Mouse (Mus musculus): ENCODE results near the gene Rbmxl1. TPM values are rescaled to one million over a fixed set of nuclear protein-coding genes. Genes with fewer than 3 reads are reported as not detected.
"Not testable (repeated sequence)": the region's sequence is repeated elsewhere in the genome, so short reads cannot be mapped to it uniquely, and the experiment has no call there.

The Rbmxl1 gene
- polyA plus RNA-seq, 1 experiment from 2014 or later, result 411 TPM

GRCm38 (mm10) chr8:78509273-78510031, 754 bp upstream of the Rbmxl1 start, which contains the start of gene Slc10a7:
Gene Slc10a7 (plus strand): TSS chr8:78509346.
- DNase-seq (ENCODE audit: low spot score), result peak; percentile 93
- no peaks in the 10 kb centered on the region for H3K27me3 ChIP-seq (ENCODE audit: control insufficient read depth, insufficient read depth, low read length)

GRCm38 (mm10) chr8:78507979-78508718, 549 bp downstream of the Rbmxl1 start:
- H3K4me2 ChIP-seq (ENCODE audit: low read depth, low read length, severe bottlenecking), result peak overlapping the region; percentile 92
- ATAC-seq (replicated peaks; ENCODE audit: low FRiP score), result peak; percentile 56
- peaks cover 13% of the 10 kb centered on the region for H3K36me3 ChIP-seq (ENCODE audit: control insufficient read depth, insufficient read depth, low read length)
- DNase-seq (ENCODE audit: low spot score), result peak; percentile 80
- WGBS, result under 1% methylated on average over 38 of the region's 38 CpGs
- peak overlapping the region; percentile 81 for H3K27ac ChIP-seq (ENCODE audit: low read depth, low read length)
- peak overlapping the region; percentile 95 for H3K4me3 ChIP-seq (ENCODE audit: low read depth, low read length)
- H3K9me3 ChIP-seq (ENCODE audit: control insufficient read depth, low read length), result no peaks in the 10 kb centered on the region; the same call in 1 of the 2 replicates
- no peaks in the 10 kb centered on the region for H3K27me3 ChIP-seq (ENCODE audit: control insufficient read depth, insufficient read depth, low read length)
- H3K9ac ChIP-seq (ENCODE audit: low read length), result peak overlapping the region; percentile 99
- no peaks in the 10 kb centered on the region; the same call in 1 of the 2 replicates for H3K4me1 ChIP-seq (replicated peaks; ENCODE audit: control insufficient read depth, insufficient read depth, low read length)

More at GRCm38 (mm10) chr8:78509273-78510031, 754 bp upstream of the Rbmxl1 start, which contains the start of gene Slc10a7:
- H3K4me3 ChIP-seq (ENCODE audit: low read depth, low read length), result peak within 1 kb of the TSS; percentile 95
- WGBS, result under 1% methylated on average over 51 of the region's 51 CpGs
- no peaks in the 10 kb centered on the region; the same call in 1 of the 2 replicates for H3K9me3 ChIP-seq (ENCODE audit: control insufficient read depth, low read length)
- peaks cover 8% of the 10 kb centered on the region for H3K36me3 ChIP-seq (ENCODE audit: control insufficient read depth, insufficient read depth, low read length)
- peak within 1 kb of the TSS; percentile 92 for H3K4me2 ChIP-seq (ENCODE audit: low read depth, low read length, severe bottlenecking)
- H3K27ac ChIP-seq (ENCODE audit: low read depth, low read length), result peak within 1 kb of the TSS; percentile 88
- H3K9ac ChIP-seq (ENCODE audit: low read length), result peak within 1 kb of the TSS; percentile 99
- peak; percentile 94 for ATAC-seq (replicated peaks; ENCODE audit: low FRiP score)
- H3K4me1 ChIP-seq (replicated peaks; ENCODE audit: control insufficient read depth, insufficient read depth, low read length), result no peaks in the 10 kb centered on the region; the same call in 1 of the 2 replicates

DNA sequence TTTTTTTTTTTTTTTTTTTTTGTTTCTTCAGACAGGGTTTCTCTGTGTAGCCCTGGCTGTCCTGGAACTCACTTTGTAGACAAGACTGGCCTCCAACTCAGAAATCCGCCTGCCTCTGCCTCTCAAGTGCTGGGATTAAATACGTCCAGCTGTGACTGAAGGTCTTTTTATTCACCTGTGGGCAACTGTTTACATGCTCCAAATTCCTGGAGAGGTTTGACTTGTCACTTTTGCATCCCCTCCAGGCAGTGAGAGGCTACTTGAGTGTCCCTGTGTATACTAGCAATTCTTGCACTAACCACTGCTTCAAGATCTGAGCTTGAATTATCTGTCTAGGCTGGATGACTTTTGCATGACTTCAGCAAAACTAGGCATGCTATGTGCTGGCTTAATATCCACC, 6.0 kb downstream of the Rbmxl1 start:
- DNase-seq (ENCODE audit: low spot score) (no peak), ATAC-seq (replicated peaks; ENCODE audit: low FRiP score) (no peak)
- Histone ChIP-seq H3K4me2 (ENCODE audit: low read depth, low read length, severe bottlenecking) (no peak overlapping the region), H3K4me1 (replicated peaks; ENCODE audit: control insufficient read depth, insufficient read depth, low read length) (no peaks in the 10 kb centered on the region; the same call in 1 of the 2 replicates), H3K27ac (ENCODE audit: low read depth, low read length) (no peak overlapping the region), H3K9ac (ENCODE audit: low read length) (no peak overlapping the region), H3K27me3 (ENCODE audit: control insufficient read depth, insufficient read depth, low read length) (no peaks in the 10 kb centered on the region), H3K36me3 (ENCODE audit: control insufficient read depth, insufficient read depth, low read length) (peaks cover 13% of the 10 kb centered on the region), H3K9me3 (ENCODE audit: control insufficient read depth, low read length) (no peaks in the 10 kb centered on the region; the same call in 1 of the 2 replicates), H3K4me3 (ENCODE audit: low read depth, low read length) (no peak overlapping the region)
- 80% methylated on average over 2 of the region's 2 CpGs for WGBS

GRCm38 (mm10) chr8:78496273-78496672, 12.4 kb downstream of the Rbmxl1 start:
- H3K9ac ChIP-seq (ENCODE audit: low read length), result not testable (repeated sequence)

GRCm38 (mm10) chr8:78493031-78493430, 15.7 kb downstream of the Rbmxl1 start:
- Histone ChIP-seq H3K4me1 (replicated peaks; ENCODE audit: control insufficient read depth, insufficient read depth, low read length) (no peaks in the 10 kb centered on the region), H3K4me3 (ENCODE audit: low read depth, low read length) (no peak overlapping the region), H3K9me3 (ENCODE audit: control insufficient read depth, low read length) (no peaks in the 10 kb centered on the region), H3K36me3 (ENCODE audit: control insufficient read depth, insufficient read depth, low read length) (no peaks in the 10 kb centered on the region), H3K27ac (ENCODE audit: low read depth, low read length) (no peak overlapping the region), H3K4me2 (ENCODE audit: low read depth, low read length, severe bottlenecking) (no peak overlapping the region), H3K27me3 (ENCODE audit: control insufficient read depth, insufficient read depth, low read length) (no peaks in the 10 kb centered on the region), H3K9ac (ENCODE audit: low read length) (no peak overlapping the region)
- ATAC-seq (replicated peaks; ENCODE audit: low FRiP score) (no peak), DNase-seq (ENCODE audit: low spot score) (no peak)
- 28% methylated on average over 2 of the region's 2 CpGs for WGBS

More at GRCm38 (mm10) chr8:78496273-78496672, 12.4 kb downstream of the Rbmxl1 start:
- H3K27me3 ChIP-seq (ENCODE audit: control insufficient read depth, insufficient read depth, low read length); ATAC-seq (replicated peaks; ENCODE audit: low FRiP score); H3K4me3 ChIP-seq (ENCODE audit: low read depth, low read length); H3K36me3 ChIP-seq (ENCODE audit: control insufficient read depth, insufficient read depth, low read length); H3K4me1 ChIP-seq (replicated peaks; ENCODE audit: control insufficient read depth, insufficient read depth, low read length); DNase-seq (ENCODE audit: low spot score); H3K27ac ChIP-seq (ENCODE audit: low read depth, low read length); H3K4me2 ChIP-seq (ENCODE audit: low read depth, low read length, severe bottlenecking); H3K9me3 ChIP-seq (ENCODE audit: control insufficient read depth, low read length): not testable (repeated sequence)
- WGBS, result 90% methylated on average over 3 of the region's 3 CpGs

- no peak overlapping the region for H3K4me2 ChIP-seq (ENCODE audit: low read depth, low read length, severe bottlenecking)
- 82% methylated on average over 3 of the region's 3 CpGs for WGBS
- H3K4me3 ChIP-seq (ENCODE audit: low read depth, low read length), result no peak overlapping the region
- H3K27me3 ChIP-seq (ENCODE audit: control insufficient read depth, insufficient read depth, low read length), result no peaks in the 10 kb centered on the region
- H3K36me3 ChIP-seq (ENCODE audit: control insufficient read depth, insufficient read depth, low read length), result no peaks in the 10 kb centered on the region
- no peak for ATAC-seq (replicated peaks; ENCODE audit: low FRiP score)
- no peak for DNase-seq (ENCODE audit: low spot score)
- H3K9ac ChIP-seq (ENCODE audit: low read length), result no peak overlapping the region
- no peaks in the 10 kb centered on the region for H3K9me3 ChIP-seq (ENCODE audit: control insufficient read depth, low read length)
- H3K4me1 ChIP-seq (replicated peaks; ENCODE audit: control insufficient read depth, insufficient read depth, low read length), result no peaks in the 10 kb centered on the region
- no peak overlapping the region for H3K27ac ChIP-seq (ENCODE audit: low read depth, low read length)
Measured at GRCm38 (mm10) chr8:78489733-78490132, 19.0 kb downstream of the Rbmxl1 start.

GRCm38 (mm10) chr8:78477051-78477829, 31.5 kb downstream of the Rbmxl1 start:
- Histone ChIP-seq H3K9me3 (ENCODE audit: control insufficient read depth, low read length) (no peaks in the 10 kb centered on the region), H3K4me1 (replicated peaks; ENCODE audit: control insufficient read depth, insufficient read depth, low read length) (no peaks in the 10 kb centered on the region), H3K27me3 (ENCODE audit: control insufficient read depth, insufficient read depth, low read length) (no peaks in the 10 kb centered on the region), H3K4me3 (ENCODE audit: low read depth, low read length) (no peak overlapping the region), H3K36me3 (ENCODE audit: control insufficient read depth, insufficient read depth, low read length) (no peaks in the 10 kb centered on the region), H3K9ac (ENCODE audit: low read length) (no peak overlapping the region), H3K4me2 (ENCODE audit: low read depth, low read length, severe bottlenecking) (no peak overlapping the region), H3K27ac (ENCODE audit: low read depth, low read length) (no peak overlapping the region)
- ATAC-seq (replicated peaks; ENCODE audit: low FRiP score) (no peak), DNase-seq (ENCODE audit: low spot score) (no peak)
- 61% methylated on average over 6 of the region's 6 CpGs for WGBS

DNA sequence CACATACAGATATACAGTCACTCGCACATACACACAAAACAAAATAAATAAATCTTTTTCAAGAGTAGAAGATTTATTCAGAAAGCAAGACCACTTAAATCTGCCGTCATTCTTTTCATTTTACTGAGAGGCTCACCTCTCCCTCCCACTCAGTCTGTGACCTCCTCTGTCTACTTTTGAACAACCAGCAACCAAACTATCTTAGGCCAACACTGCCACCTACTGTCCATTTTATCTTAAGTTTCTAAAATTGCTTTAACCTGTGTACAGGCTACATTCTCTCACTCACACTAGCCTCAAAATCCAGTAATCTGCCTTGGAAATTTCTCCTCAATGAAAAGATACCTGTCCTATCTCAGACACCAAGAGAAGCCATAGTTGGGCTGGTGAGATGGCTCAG, 40.8 kb downstream of the Rbmxl1 start:
- no peaks in the 10 kb centered on the region for H3K4me1 ChIP-seq (replicated peaks; ENCODE audit: control insufficient read depth, insufficient read depth, low read length)
- DNase-seq (ENCODE audit: low spot score), result no peak
- no peak overlapping the region for H3K27ac ChIP-seq (ENCODE audit: low read depth, low read length)
- H3K27me3 ChIP-seq (ENCODE audit: control insufficient read depth, insufficient read depth, low read length), result no peaks in the 10 kb centered on the region
- no peaks in the 10 kb centered on the region; the same call in 1 of the 2 replicates for H3K9me3 ChIP-seq (ENCODE audit: control insufficient read depth, low read length)
- no peak for ATAC-seq (replicated peaks; ENCODE audit: low FRiP score)
- H3K4me2 ChIP-seq (ENCODE audit: low read depth, low read length, severe bottlenecking), result no peak overlapping the region
- no peaks in the 10 kb centered on the region for H3K36me3 ChIP-seq (ENCODE audit: control insufficient read depth, insufficient read depth, low read length)
- no peak overlapping the region for H3K9ac ChIP-seq (ENCODE audit: low read length)
- no peak overlapping the region for H3K4me3 ChIP-seq (ENCODE audit: low read depth, low read length)
- 80% methylated on average over 2 of the region's 2 CpGs for WGBS
